Mouse (Mus musculus): ENCODE results near the gene Aco2. TPM values are rescaled to one million over a fixed set of nuclear protein-coding genes. Genes with fewer than 3 reads are reported as not detected.

The Aco2 gene
- polyA plus RNA-seq, 1 experiment from 2014 or later: 136 TPM

GRCm38 (mm10) chr15:81951159-81951558, 79.0 kb downstream of the Aco2 start:
- Histone ChIP-seq H3K27me3 (ENCODE audit: control insufficient read depth, insufficient read depth, low read length) (no peaks in the 10 kb centered on the region), H3K36me3 (ENCODE audit: control insufficient read depth, insufficient read depth, low read length) (peaks cover 14% of the 10 kb centered on the region)
- 80% methylated on average over 9 of the region's 9 CpGs for WGBS

GRCm38 (mm10) chr15:81952310-81952709, 80.2 kb downstream of the Aco2 start:
- Histone ChIP-seq H3K4me1 (ENCODE audit: control insufficient read depth, insufficient read depth, low read length) (no peaks in the 10 kb centered on the region), H3K9ac (replicated peaks; ENCODE audit: low read depth, low read length) (no peak overlapping the region), H3K4me3 (ENCODE audit: low read depth, low read length) (no peak overlapping the region), H3K36me3 (ENCODE audit: control insufficient read depth, insufficient read depth, low read length) (peaks cover 14% of the 10 kb centered on the region), H3K27ac (ENCODE audit: low read length) (no peak overlapping the region), H3K9me3 (ENCODE audit: control insufficient read depth, low read depth, low read length) (no peaks in the 10 kb centered on the region), H3K27me3 (ENCODE audit: control insufficient read depth, insufficient read depth, low read length) (no peaks in the 10 kb centered on the region), H3K4me2 (replicated peaks; ENCODE audit: low read depth, low read length) (no peak overlapping the region)
- 82% methylated on average over 4 of the region's 4 CpGs for WGBS
- no peak for ATAC-seq (ENCODE audit: insufficient number of reproducible peaks, insufficient read depth, low FRiP score, low read depth)

More at GRCm38 (mm10) chr15:81951159-81951558, 79.0 kb downstream of the Aco2 start:
- Histone ChIP-seq H3K4me3 (ENCODE audit: low read depth, low read length) (no peak overlapping the region), H3K27ac (ENCODE audit: low read length) (no peak overlapping the region), H3K9ac (replicated peaks; ENCODE audit: low read depth, low read length) (no peak overlapping the region), H3K4me2 (replicated peaks; ENCODE audit: low read depth, low read length) (no peak overlapping the region), H3K9me3 (ENCODE audit: control insufficient read depth, low read depth, low read length) (no peaks in the 10 kb centered on the region), H3K4me1 (ENCODE audit: control insufficient read depth, insufficient read depth, low read length) (no peaks in the 10 kb centered on the region)
- ATAC-seq (ENCODE audit: insufficient number of reproducible peaks, insufficient read depth, low FRiP score, low read depth): no peak

- Histone ChIP-seq H3K4me1 (ENCODE audit: control insufficient read depth, insufficient read depth, low read length) (no peaks in the 10 kb centered on the region), H3K27me3 (ENCODE audit: control insufficient read depth, insufficient read depth, low read length) (no peaks in the 10 kb centered on the region), H3K4me2 (replicated peaks; ENCODE audit: low read depth, low read length) (no peak overlapping the region), H3K27ac (ENCODE audit: low read length) (no peak overlapping the region), H3K36me3 (ENCODE audit: control insufficient read depth, insufficient read depth, low read length) (peaks cover 14% of the 10 kb centered on the region), H3K4me3 (ENCODE audit: low read depth, low read length) (no peak overlapping the region), H3K9ac (replicated peaks; ENCODE audit: low read depth, low read length) (no peak overlapping the region), H3K9me3 (ENCODE audit: control insufficient read depth, low read depth, low read length) (no peaks in the 10 kb centered on the region)
- WGBS: 96% methylated on average over 9 of the region's 9 CpGs
- no peak for ATAC-seq (ENCODE audit: insufficient number of reproducible peaks, insufficient read depth, low FRiP score, low read depth)
These were observed 82.1 kb downstream of the Aco2 start for GRCm38 (mm10) chr15:81954151-81954583.

- no peak overlapping the region for H3K9ac ChIP-seq (replicated peaks; ENCODE audit: low read depth, low read length)
- H3K9me3 ChIP-seq (ENCODE audit: control insufficient read depth, low read depth, low read length): no peaks in the 10 kb centered on the region
These were observed 82.6 kb downstream of the Aco2 start for GRCm38 (mm10) chr15:81954716-81955115.

GRCm38 (mm10) chr15:81955414-81955813, 83.3 kb downstream of the Aco2 start:
- H3K9me3 ChIP-seq (ENCODE audit: control insufficient read depth, low read depth, low read length): no peaks in the 10 kb centered on the region
- H3K4me1 ChIP-seq (ENCODE audit: control insufficient read depth, insufficient read depth, low read length): no peaks in the 10 kb centered on the region
- 94% methylated on average over 15 of the region's 15 CpGs for WGBS
- no peak for ATAC-seq (ENCODE audit: insufficient number of reproducible peaks, insufficient read depth, low FRiP score, low read depth)
- no peak overlapping the region for H3K4me2 ChIP-seq (replicated peaks; ENCODE audit: low read depth, low read length)
- H3K27me3 ChIP-seq (ENCODE audit: control insufficient read depth, insufficient read depth, low read length): no peaks in the 10 kb centered on the region
- no peak overlapping the region for H3K4me3 ChIP-seq (ENCODE audit: low read depth, low read length)
- H3K27ac ChIP-seq (ENCODE audit: low read length): no peak overlapping the region
- H3K9ac ChIP-seq (replicated peaks; ENCODE audit: low read depth, low read length): no peak overlapping the region
- peaks cover 14% of the 10 kb centered on the region for H3K36me3 ChIP-seq (ENCODE audit: control insufficient read depth, insufficient read depth, low read length)

More at GRCm38 (mm10) chr15:81954716-81955115, 82.6 kb downstream of the Aco2 start:
- no peak overlapping the region for H3K27ac ChIP-seq (ENCODE audit: low read length)
- H3K4me2 ChIP-seq (replicated peaks; ENCODE audit: low read depth, low read length): no peak overlapping the region
- peaks cover 14% of the 10 kb centered on the region for H3K36me3 ChIP-seq (ENCODE audit: control insufficient read depth, insufficient read depth, low read length)
- H3K4me3 ChIP-seq (ENCODE audit: low read depth, low read length): no peak overlapping the region
- H3K4me1 ChIP-seq (ENCODE audit: control insufficient read depth, insufficient read depth, low read length): no peaks in the 10 kb centered on the region
- ATAC-seq (ENCODE audit: insufficient number of reproducible peaks, insufficient read depth, low FRiP score, low read depth): no peak
- H3K27me3 ChIP-seq (ENCODE audit: control insufficient read depth, insufficient read depth, low read length): no peaks in the 10 kb centered on the region
- WGBS: 93% methylated on average over 6 of the region's 6 CpGs

GRCm38 (mm10) chr15:81956457-81956856, 84.3 kb downstream of the Aco2 start:
- H3K36me3 ChIP-seq (ENCODE audit: control insufficient read depth, insufficient read depth, low read length): peaks cover 10% of the 10 kb centered on the region
- no peak for ATAC-seq (ENCODE audit: insufficient number of reproducible peaks, insufficient read depth, low FRiP score, low read depth)

GRCm38 (mm10) chr15:81957598-81957997, 85.5 kb downstream of the Aco2 start:
- Histone ChIP-seq H3K36me3 (ENCODE audit: control insufficient read depth, insufficient read depth, low read length) (peaks cover 6% of the 10 kb centered on the region), H3K4me2 (replicated peaks; ENCODE audit: low read depth, low read length) (no peak overlapping the region), H3K27ac (ENCODE audit: low read length) (no peak overlapping the region), H3K9ac (replicated peaks; ENCODE audit: low read depth, low read length) (no peak overlapping the region), H3K4me3 (ENCODE audit: low read depth, low read length) (no peak overlapping the region), H3K27me3 (ENCODE audit: control insufficient read depth, insufficient read depth, low read length) (no peaks in the 10 kb centered on the region), H3K9me3 (ENCODE audit: control insufficient read depth, low read depth, low read length) (no peaks in the 10 kb centered on the region), H3K4me1 (ENCODE audit: control insufficient read depth, insufficient read depth, low read length) (no peaks in the 10 kb centered on the region)
- 79% methylated on average over 11 of the region's 11 CpGs for WGBS
- ATAC-seq (ENCODE audit: insufficient number of reproducible peaks, insufficient read depth, low FRiP score, low read depth): no peak

More at GRCm38 (mm10) chr15:81956457-81956856, 84.3 kb downstream of the Aco2 start:
- Histone ChIP-seq H3K4me1 (ENCODE audit: control insufficient read depth, insufficient read depth, low read length) (no peaks in the 10 kb centered on the region), H3K9me3 (ENCODE audit: control insufficient read depth, low read depth, low read length) (no peaks in the 10 kb centered on the region), H3K4me2 (replicated peaks; ENCODE audit: low read depth, low read length) (no peak overlapping the region), H3K27ac (ENCODE audit: low read length) (no peak overlapping the region), H3K27me3 (ENCODE audit: control insufficient read depth, insufficient read depth, low read length) (no peaks in the 10 kb centered on the region), H3K4me3 (ENCODE audit: low read depth, low read length) (no peak overlapping the region), H3K9ac (replicated peaks; ENCODE audit: low read depth, low read length) (no peak overlapping the region)
- WGBS: 60% methylated on average over 8 of the region's 8 CpGs

GRCm38 (mm10) chr15:81958906-81959305, 86.8 kb downstream of the Aco2 start:
- WGBS: 83% methylated on average over 3 of the region's 3 CpGs
- Histone ChIP-seq H3K4me1 (ENCODE audit: control insufficient read depth, insufficient read depth, low read length) (no peaks in the 10 kb centered on the region), H3K27me3 (ENCODE audit: control insufficient read depth, insufficient read depth, low read length) (no peaks in the 10 kb centered on the region), H3K9me3 (ENCODE audit: control insufficient read depth, low read depth, low read length) (no peaks in the 10 kb centered on the region), H3K4me2 (replicated peaks; ENCODE audit: low read depth, low read length) (no peak overlapping the region), H3K27ac (ENCODE audit: low read length) (no peak overlapping the region), H3K4me3 (ENCODE audit: low read depth, low read length) (no peak overlapping the region), H3K9ac (replicated peaks; ENCODE audit: low read depth, low read length) (no peak overlapping the region), H3K36me3 (ENCODE audit: control insufficient read depth, insufficient read depth, low read length) (peaks cover 6% of the 10 kb centered on the region)
- no peak for ATAC-seq (ENCODE audit: insufficient number of reproducible peaks, insufficient read depth, low FRiP score, low read depth)

All from stomach, embryonic 14.5 days (tissue).